Mouse (Mus musculus) brain, embryonic 14.5 days (tissue): ENCODE data around the gene Camk2d.

ENCODE experiments used
- CTCF ChIP-seq: fragments of 200-500 bp; IDR thresholded peaks from 2 replicates; pipeline ENCODE4 v1.5.1; 2012; ENCODE audit warnings: inconsistent platforms, mild to moderate bottlenecking, moderate library complexity, borderline replicate concordance; ENCODE audit not compliant: insufficient read depth, insufficient read length; ENCODE audit errors: extremely low read depth
- POLR2A ChIP-seq: fragments of 200-500 bp; IDR thresholded peaks from 2 replicates; pipeline ENCODE4 v1.6.1; 2012; ENCODE audit warnings: mild to moderate bottlenecking, inconsistent platforms, borderline replicate concordance; ENCODE audit not compliant: poor library complexity, insufficient read depth, insufficient read length, severe bottlenecking; ENCODE audit errors: extremely low read depth

DNA sequence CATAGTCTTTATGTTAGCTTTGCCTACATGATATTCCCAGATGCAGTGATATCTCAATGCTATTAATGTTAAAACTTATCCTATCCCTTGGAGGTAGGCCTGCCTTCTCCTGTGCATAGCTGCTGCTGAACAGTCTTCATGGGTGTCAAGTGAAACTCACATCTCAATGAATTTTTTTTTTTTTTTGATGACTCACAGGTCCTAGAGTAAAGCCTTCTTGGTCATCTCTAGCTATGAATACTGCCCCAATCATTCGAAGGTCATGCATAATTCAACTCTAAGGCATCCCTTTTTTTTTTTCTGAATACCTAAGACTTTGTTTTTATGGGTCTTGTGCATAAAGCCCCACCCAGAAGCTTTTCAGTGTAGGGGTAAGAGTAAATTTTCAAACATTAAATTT, 181.8 kb downstream of the Camk2d start:
- TF ChIP-seq POLR2A (no peak), CTCF (no peak)
